Mouse (Mus musculus) neural tube, embryonic 14.5 days (tissue): ENCODE measurements around the gene Atg16l1. TPM values are rescaled to one million over a fixed set of nuclear protein-coding genes. Genes with fewer than 3 reads are reported as not detected.

Source experiments
- ATAC-seq: fragments of 200-750 bp; cut with Nextera tagmentation; 2 replicates; pipeline ENCODE4 v1.8.0; 2017; ENCODE audit warnings: low read depth, mild to moderate bottlenecking, moderate TSS enrichment, moderate library complexity
- H3K27ac ChIP-seq: fragments of 300-500 bp; sonication (generic); 2 replicates; pipeline ENCODE4 v1.5.1; 2014; ENCODE audit warnings: low read depth, mild to moderate bottlenecking, control low read depth, low read length, moderate library complexity, mixed read lengths
- H3K27me3 ChIP-seq: fragments of 300-500 bp; sonication (generic); 2 replicates; pipeline ENCODE4 v1.6.1; 2014; ENCODE audit warnings: low read length; ENCODE audit not compliant: control insufficient read depth, insufficient read depth
- H3K36me3 ChIP-seq: fragments of 300-500 bp; sonication (generic); 2 replicates; pipeline ENCODE4 v1.6.1; 2014; ENCODE audit warnings: low read length, mixed read lengths; ENCODE audit not compliant: control insufficient read depth, insufficient read depth
- H3K4me1 ChIP-seq: fragments of 300-500 bp; sonication (generic); 2 replicates; pipeline ENCODE4 v1.6.1; 2014; ENCODE audit warnings: low read length; ENCODE audit not compliant: control insufficient read depth, insufficient read depth
- H3K4me2 ChIP-seq: fragments of 300-500 bp; sonication (generic); 2 replicates; pipeline ENCODE4 v1.6.1; 2014; ENCODE audit warnings: mild to moderate bottlenecking, low read depth, low read length, control low read depth
- H3K4me3 ChIP-seq: fragments of 300-500 bp; sonication (generic); 2 replicates; pipeline ENCODE4 v1.5.1; 2014; ENCODE audit warnings: low read depth, low read length, control low read depth, mixed read lengths
- H3K9ac ChIP-seq: fragments of 300-500 bp; sonication (generic); replicated peaks from 2 replicates; pipeline ENCODE4 v1.6.1; 2014; ENCODE audit warnings: low read depth, mild to moderate bottlenecking, control low read depth, low read length, mixed read lengths
- H3K9me3 ChIP-seq: fragments of 300-500 bp; sonication (generic); 2 replicates; pipeline ENCODE4 v1.6.1; 2016; ENCODE audit warnings: low read length; ENCODE audit not compliant: control insufficient read depth
- WGBS: fragments of 180-500 bp; shearing (Covaris S2); extraction: QIAGEN DNeasy Blood & Tissue Kit; methylation state at CpG from one replicate; pipeline ENCODE4 v1.1.7; 2014; 5-methylcytosine and 5-hydroxymethylcytosine counted together
- polyA plus RNA-seq: library from polyadenylated mRNA; unstranded; fragments of >200 nt; fragmentation: Nextera tagmentation; extraction: Ambion mirVana; gene quantifications from 2 replicates; pipeline ENCODE4 v1.2.1, GENCODE M21; 2014

Atg16l1 gene
- polyA plus RNA-seq, 1 experiment from 2014 or later, result 76.3 TPM

GRCm38 (mm10) chr1:87829621-87830211, 74.0 kb downstream of the Atg16l1 start:
- Histone ChIP-seq H3K4me1 (no peaks in the 10 kb centered on the region), H3K9me3 (no peaks in the 10 kb centered on the region), H3K27ac (no peak overlapping the region), H3K4me3 (no peak overlapping the region), H3K4me2 (no peak overlapping the region), H3K27me3 (no peaks in the 10 kb centered on the region), H3K36me3 (no peaks in the 10 kb centered on the region), H3K9ac (no peak overlapping the region)
- WGBS, result 65% methylated on average over 6 of the region's 6 CpGs
- ATAC-seq, result no peak

GRCm38 (mm10) chr1:87836453-87836852, 80.8 kb downstream of the Atg16l1 start:
- H3K27ac ChIP-seq, result no peak overlapping the region
- H3K27me3 ChIP-seq, result no peaks in the 10 kb centered on the region
- no peaks in the 10 kb centered on the region for H3K9me3 ChIP-seq
- no peaks in the 10 kb centered on the region for H3K4me1 ChIP-seq
- no peak overlapping the region for H3K4me2 ChIP-seq
- WGBS, result 69% methylated on average over 1 of the region's 1 CpGs
- no peak overlapping the region for H3K4me3 ChIP-seq
- H3K36me3 ChIP-seq, result no peaks in the 10 kb centered on the region
- H3K9ac ChIP-seq, result no peak overlapping the region
- ATAC-seq, result no peak

GRCm38 (mm10) chr1:87837018-87837417, 81.3 kb downstream of the Atg16l1 start:
- no peak overlapping the region for H3K27ac ChIP-seq
- no peaks in the 10 kb centered on the region for H3K9me3 ChIP-seq
- no peaks in the 10 kb centered on the region for H3K27me3 ChIP-seq
- H3K4me2 ChIP-seq, result no peak overlapping the region
- H3K9ac ChIP-seq, result no peak overlapping the region
- H3K36me3 ChIP-seq, result no peaks in the 10 kb centered on the region
- no peak for ATAC-seq
- 54% methylated on average over 5 of the region's 5 CpGs for WGBS
- H3K4me1 ChIP-seq, result no peaks in the 10 kb centered on the region
- no peak overlapping the region for H3K4me3 ChIP-seq

- H3K27me3 ChIP-seq, result no peaks in the 10 kb centered on the region
- H3K9me3 ChIP-seq, result no peaks in the 10 kb centered on the region
- ATAC-seq, result no peak
- H3K9ac ChIP-seq, result no peak overlapping the region
- no peak overlapping the region for H3K4me2 ChIP-seq
- H3K4me3 ChIP-seq, result no peak overlapping the region
- H3K36me3 ChIP-seq, result no peaks in the 10 kb centered on the region
- no peak overlapping the region for H3K27ac ChIP-seq
- 56% methylated on average over 11 of the region's 11 CpGs for WGBS
- H3K4me1 ChIP-seq, result no peaks in the 10 kb centered on the region
Observed at GRCm38 (mm10) chr1:87840411-87841208, 84.9 kb downstream of the Atg16l1 start.

Other genes starting within 250 kb of the Atg16l1 start
- 0.17 and 0.63 TPM in 2 replicates for gene Neu2, start 246.0 kb upstream of the Atg16l1 start, polyA plus RNA-seq
- gene Ngef, start 182.0 kb upstream of the Atg16l1 start, polyA plus RNA-seq, result 15.5 and 28.9 TPM in 2 replicates
- gene Inpp5d, start 135.6 kb upstream of the Atg16l1 start, polyA plus RNA-seq, result 3.1 and 4.4 TPM in 2 replicates
- gene Sag, start 47.8 kb downstream of the Atg16l1 start, polyA plus RNA-seq, result 2.2 and 3.2 TPM in 2 replicates
- gene Dgkd, start 97.4 kb downstream of the Atg16l1 start, polyA plus RNA-seq, result 56.4 and 58.2 TPM in 2 replicates